Mouse (Mus musculus) C2C12 (cell line): ENCODE data around the gene Wdfy3. TPM values are rescaled to one million over a fixed set of nuclear protein-coding genes. Genes with fewer than 3 reads are reported as not detected.
"Not testable (repeated sequence)": the region's sequence is repeated elsewhere in the genome, so short reads cannot be mapped to it uniquely, and the experiment has no call there.

Experiments used
- H3K27me3 ChIP-seq: one replicate; pipeline ENCODE4 v1.6.1; 2011; ENCODE audit not compliant: control insufficient read depth, insufficient read depth, insufficient read length
- H3K36me3 ChIP-seq: one replicate; pipeline ENCODE4 v1.6.1; 2011; ENCODE audit not compliant: control insufficient read depth, insufficient read depth
- H3K4me3 ChIP-seq: one replicate; pipeline ENCODE4 v1.5.1; 2011; ENCODE audit warnings: mild to moderate bottlenecking, control low read depth; ENCODE audit not compliant: poor library complexity, insufficient read depth, severe bottlenecking
- H3K79me2 ChIP-seq: one replicate; pipeline ENCODE4 v1.6.1; 2011; ENCODE audit not compliant: control insufficient read depth, insufficient read depth
- H3K79me3 ChIP-seq: one replicate; pipeline ENCODE4 v1.6.1; 2011; ENCODE audit warnings: low read depth, control low read depth
- H3ac ChIP-seq: one replicate; pipeline ENCODE3; 2011; ENCODE audit warnings: low read depth; ENCODE audit not compliant: control insufficient read depth, insufficient read length
- CEBPB ChIP-seq: IDR thresholded peaks from one replicate; pipeline ENCODE4 v1.6.1; 2011; ENCODE audit warnings: low read depth, mild to moderate bottlenecking, control low read depth, moderate library complexity
- CTCF ChIP-seq: IDR thresholded peaks from one replicate; pipeline ENCODE4 v1.5.1; 2011; ENCODE audit not compliant: control insufficient read depth, insufficient read depth, insufficient read length
- FOSL1 ChIP-seq: IDR thresholded peaks from one replicate; pipeline ENCODE4 v1.8.0; 2011; ENCODE audit warnings: mild to moderate bottlenecking, low read length; ENCODE audit not compliant: poor library complexity, insufficient read depth, severe bottlenecking
- MAX ChIP-seq: IDR thresholded peaks from one replicate; pipeline ENCODE4 v1.6.1; 2011; ENCODE audit warnings: mild to moderate bottlenecking, control low read depth
- MYOD1 ChIP-seq: IDR thresholded peaks from one replicate; pipeline ENCODE4 v1.6.1; 2011; ENCODE audit warnings: low read depth; ENCODE audit not compliant: control insufficient read depth, insufficient read length
- MYOG ChIP-seq: IDR thresholded peaks from one replicate; pipeline ENCODE4 v1.6.1; 2011; ENCODE audit not compliant: control insufficient read depth, insufficient read length; ENCODE audit errors: extremely low read depth
- USF1 ChIP-seq: IDR thresholded peaks from one replicate; pipeline ENCODE4 v1.6.1; 2011; ENCODE audit warnings: low read depth, mild to moderate bottlenecking, control low read depth, moderate library complexity
- polyA plus RNA-seq: library from polyadenylated mRNA; unstranded; fragments of >200 nt; fragmentation: generic; extraction: Trizol; gene quantifications from one replicate; pipeline ENCODE4 v1.2.1, GENCODE M21; 2012; ENCODE audit warnings: missing spikeins

The Wdfy3 gene
- polyA plus RNA-seq, 1 experiment = 10.7 TPM

- no peaks in the 10 kb centered on the region for H3K79me3 ChIP-seq
- H3K27me3 ChIP-seq = no peaks in the 10 kb centered on the region
- H3ac ChIP-seq = no peak overlapping the region
- H3K79me2 ChIP-seq = no peaks in the 10 kb centered on the region
- H3K36me3 ChIP-seq = peaks cover 48% of the 10 kb centered on the region
- no peak for TF ChIP-seq MAX
- no peak for TF ChIP-seq USF1
- TF ChIP-seq MYOD1 = no peak
- TF ChIP-seq FOSL1 = no peak
- TF ChIP-seq MYOG = no peak
- TF ChIP-seq CEBPB = no peak
- H3K4me3 ChIP-seq = no peak overlapping the region
Measured at GRCm38 (mm10) chr5:101905624-101906023, 164.1 kb downstream of the Wdfy3 start.

- not testable (repeated sequence) for H3ac ChIP-seq, H3K79me3 ChIP-seq, H3K27me3 ChIP-seq, H3K79me2 ChIP-seq, H3K4me3 ChIP-seq
- peaks cover 48% of the 10 kb centered on the region for H3K36me3 ChIP-seq
Measured at GRCm38 (mm10) chr5:101904841-101905240, 164.9 kb downstream of the Wdfy3 start.

- Histone ChIP-seq H3ac (no peak overlapping the region), H3K36me3 (peaks cover 38% of the 10 kb centered on the region)
- TF ChIP-seq USF1 (no peak), CTCF (no peak), CEBPB (no peak), MYOD1 (no peak), MAX (no peak), FOSL1 (no peak), MYOG (no peak)
Measured at GRCm38 (mm10) chr5:101902686-101903085, 167.0 kb downstream of the Wdfy3 start.

GRCm38 (mm10) chr5:101899981-101900380, 169.7 kb downstream of the Wdfy3 start:
- TF ChIP-seq MYOD1 = no peak
- TF ChIP-seq FOSL1 = no peak
- TF ChIP-seq CTCF = no peak
- no peak for TF ChIP-seq MAX
- no peak for TF ChIP-seq MYOG
- TF ChIP-seq USF1 = no peak
- TF ChIP-seq CEBPB = no peak

More at GRCm38 (mm10) chr5:101902686-101903085, 167.0 kb downstream of the Wdfy3 start:
- Histone ChIP-seq H3K79me2 (no peaks in the 10 kb centered on the region), H3K27me3 (no peaks in the 10 kb centered on the region), H3K4me3 (no peak overlapping the region), H3K79me3 (no peaks in the 10 kb centered on the region)

GRCm38 (mm10) chr5:101896784-101897183, 172.9 kb downstream of the Wdfy3 start:
- no peak overlapping the region for H3ac ChIP-seq
- TF ChIP-seq FOSL1 (no peak), MYOD1 (no peak), MAX (no peak), CTCF (no peak), MYOG (no peak), USF1 (no peak), CEBPB (no peak)
- peaks cover 27% of the 10 kb centered on the region for H3K36me3 ChIP-seq
- H3K4me3 ChIP-seq = no peak overlapping the region
- no peaks in the 10 kb centered on the region for H3K79me3 ChIP-seq
- H3K79me2 ChIP-seq = no peaks in the 10 kb centered on the region
- H3K27me3 ChIP-seq = no peaks in the 10 kb centered on the region

More at GRCm38 (mm10) chr5:101899981-101900380, 169.7 kb downstream of the Wdfy3 start:
- no peaks in the 10 kb centered on the region for H3K79me2 ChIP-seq
- H3ac ChIP-seq = no peak overlapping the region
- H3K27me3 ChIP-seq = no peaks in the 10 kb centered on the region
- peaks cover 22% of the 10 kb centered on the region for H3K36me3 ChIP-seq
- no peak overlapping the region for H3K4me3 ChIP-seq
- no peaks in the 10 kb centered on the region for H3K79me3 ChIP-seq

GRCm38 (mm10) chr5:101895717-101896645, 173.7 kb downstream of the Wdfy3 start:
- no peak for TF ChIP-seq MAX
- TF ChIP-seq FOSL1 = no peak
- no peak for TF ChIP-seq MYOD1
- no peak for TF ChIP-seq CTCF
- no peak for TF ChIP-seq CEBPB
- no peak for TF ChIP-seq MYOG
- TF ChIP-seq USF1 = no peak
- no peak overlapping the region for H3ac ChIP-seq
- H3K4me3 ChIP-seq = no peak overlapping the region
- H3K36me3 ChIP-seq = peaks cover 32% of the 10 kb centered on the region
- no peaks in the 10 kb centered on the region for H3K79me2 ChIP-seq
- H3K79me3 ChIP-seq = no peaks in the 10 kb centered on the region
- no peaks in the 10 kb centered on the region for H3K27me3 ChIP-seq
